ENCODE assay signal across 8 mouse cellular contexts in the genomic region with DNA sequence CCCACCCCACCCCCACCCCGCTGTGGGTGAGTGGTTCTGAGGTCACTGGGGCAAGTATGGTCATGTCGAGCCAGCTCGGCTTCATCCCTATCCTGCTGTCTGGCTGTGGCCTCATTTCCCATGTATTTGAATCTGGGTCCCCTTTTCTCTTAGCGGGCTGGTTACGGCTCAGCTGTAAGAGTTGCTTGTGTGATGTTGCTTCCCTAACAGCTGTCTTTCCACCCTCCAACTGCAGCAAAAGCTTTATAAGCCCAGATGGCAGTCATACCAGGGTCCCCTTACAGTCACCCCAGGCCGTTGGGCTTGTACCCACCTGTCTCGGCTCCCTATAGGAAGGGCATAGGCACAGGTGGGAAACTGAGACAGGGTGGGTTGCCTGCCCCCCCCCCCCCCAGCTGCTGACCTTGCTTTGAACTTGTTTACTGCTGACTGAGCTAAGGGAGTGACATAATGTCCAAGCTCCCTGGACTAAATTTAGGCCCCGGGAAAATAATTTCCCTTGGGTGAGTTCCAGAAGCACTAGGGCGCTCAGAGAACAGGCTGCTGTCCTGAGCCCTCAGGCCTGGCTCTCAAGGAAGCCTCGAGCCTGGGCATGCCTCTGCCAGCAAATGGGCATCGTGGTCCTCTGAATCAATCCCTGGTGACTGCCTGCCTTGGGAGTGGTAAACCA. TPM values are rescaled to one million over a fixed set of nuclear protein-coding genes. Genes with fewer than 3 reads are reported as not detected.
DNase-seq lines count a peak whose midpoint lies in the region; ATAC-seq and TF ChIP-seq lines count a peak whose summit lies in the region.

No protein-coding gene starts in this region.

- H3K9me3 ChIP-seq in E14TG2a.4 (ENCODE audit: low read length): no peaks in the 10 kb centered on the region
- no peaks in the 10 kb centered on the region for H3K9me3 ChIP-seq in forebrain, embryonic 14.5 days (replicated peaks; ENCODE audit: control insufficient read depth, low read length)
- no peaks in the 10 kb centered on the region for H3K9me3 ChIP-seq in neural tube, embryonic 15.5 days (replicated peaks)

- H3K36me3 ChIP-seq in E14TG2a.4 (ENCODE audit: insufficient read depth, low read length): peaks cover 80% of the 10 kb centered on the region
- H3K36me3 ChIP-seq in forebrain, embryonic 14.5 days (ENCODE audit: control insufficient read depth, insufficient read depth, low read length): peaks cover 93% of the 10 kb centered on the region
- H3K36me3 ChIP-seq in neural tube, embryonic 15.5 days: peaks cover 62% of the 10 kb centered on the region

- WGBS in forebrain, embryonic 14.5 days: 88% methylated on average over 11 of the region's 11 CpGs
- 81% methylated on average over 11 of the region's 11 CpGs for WGBS in neural tube, embryonic 15.5 days

- no peak overlapping the region for H3K27ac ChIP-seq in forebrain, embryonic 14.5 days (ENCODE audit: low read depth, low read length)
- H3K27ac ChIP-seq in neural tube, embryonic 15.5 days (replicated peaks): no peak overlapping the region; the same call in 1 of the 2 replicates

- no peak for ATAC-seq in forebrain, embryonic 14.5 days
- no peak for ATAC-seq in CD4-positive, CD25-positive, alpha-beta regulatory T cell, adult 4 months
- ATAC-seq in neural tube, embryonic 15.5 days (ENCODE audit: low FRiP score): no peak

- no peaks in the 10 kb centered on the region for H3K27me3 ChIP-seq in E14TG2a.4 (ENCODE audit: insufficient read depth, low read length)
- H3K27me3 ChIP-seq in forebrain, embryonic 14.5 days (replicated peaks; ENCODE audit: control insufficient read depth, insufficient read depth, low read length): no peaks in the 10 kb centered on the region
- H3K27me3 ChIP-seq in neural tube, embryonic 15.5 days (replicated peaks): no peaks in the 10 kb centered on the region

- peak overlapping the region; percentile 7; the same call in 1 of the 2 replicates for H3K4me3 ChIP-seq in E14TG2a.4 (replicated peaks; ENCODE audit: low read length)
- no peak overlapping the region for H3K4me3 ChIP-seq in forebrain, embryonic 14.5 days (ENCODE audit: low read depth, low read length)
- no peak overlapping the region for H3K4me3 ChIP-seq in neural tube, embryonic 15.5 days (replicated peaks)

- peak; percentile 49 to 75 for DNase-seq in adrenal gland, postnatal 36 days
- peak; percentile 82 to 83 for DNase-seq in heart, adult 9 months (ENCODE audit: low spot score in 2 of 2)
- DNase-seq in kidney, postnatal 14 days: peak; percentile 83
- DNase-seq in forebrain, embryonic 14.5 days (ENCODE audit: low spot score): no peak
- DNase-seq in ovary, adult 18-20 months (ENCODE audit: low spot score): no peak

- H3K4me2 ChIP-seq in forebrain, embryonic 14.5 days (ENCODE audit: low read length): no peak overlapping the region
- no peak overlapping the region for H3K4me2 ChIP-seq in neural tube, embryonic 15.5 days

- no peak overlapping the region for H3K9ac ChIP-seq in forebrain, embryonic 14.5 days (ENCODE audit: low read length)
- H3K9ac ChIP-seq in neural tube, embryonic 15.5 days (replicated peaks): no peak overlapping the region

- H3K4me1 ChIP-seq in E14TG2a.4 (replicated peaks; ENCODE audit: low read depth, low read length): peaks cover 62% of the 10 kb centered on the region
- H3K4me1 ChIP-seq in forebrain, embryonic 14.5 days (ENCODE audit: control insufficient read depth, insufficient read depth, low read length): no peaks in the 10 kb centered on the region
- no peaks in the 10 kb centered on the region for H3K4me1 ChIP-seq in neural tube, embryonic 15.5 days

- no peak for TF ChIP-seq CTCF in E14TG2a.4 (conservative IDR thresholded peaks at IDR 0.05; ENCODE audit: low read length)

RNA-seq across cellular contexts. Expression of gene Bcl7a, which starts 20.8 kb away (rescaled TPM):
- total RNA-seq in adrenal gland, postnatal 36 days (2021): 10 to 100 TPM in 1 of 2 experiments, 1 to 10 TPM in 1; 7.0 to 10.1 TPM
- 71.6 and 78.2 TPM in 2 replicates for polyA plus RNA-seq in forebrain, embryonic 14.5 days (2014; fragmentation: Nextera tagmentation; extraction: Ambion mirVana)
- 1 to 10 TPM; 7.2 to 9.8 TPM for polyA plus RNA-seq in CD4-positive, CD25-positive, alpha-beta regulatory T cell, adult 4 months (2017; shearing (Covaris generic))
- polyA plus RNA-seq in neural tube, embryonic 15.5 days (2015; fragmentation: Nextera tagmentation; extraction: Ambion mirVana): 30.2 and 31.0 TPM in 2 replicates

RNA-seq across cellular contexts. Expression of gene Mlxip, which starts 30.2 kb away (rescaled TPM):
- total RNA-seq in adrenal gland, postnatal 36 days (2021): 10 to 100 TPM; 22.7 to 25.9 TPM
- polyA plus RNA-seq in forebrain, embryonic 14.5 days (2014; fragmentation: Nextera tagmentation; extraction: Ambion mirVana): 11.5 and 15.2 TPM in 2 replicates
- 10 to 100 TPM; 18.9 to 19.9 TPM for polyA plus RNA-seq in CD4-positive, CD25-positive, alpha-beta regulatory T cell, adult 4 months (2017; shearing (Covaris generic))
- 19.3 and 19.4 TPM in 2 replicates for polyA plus RNA-seq in neural tube, embryonic 15.5 days (2015; fragmentation: Nextera tagmentation; extraction: Ambion mirVana)

Comparison
In these comparisons a context has a peak if more than half of its experiments do, and no peak if none do; other contexts are left out.
1. DNase-seq: peak in adrenal gland, postnatal 36 days (2 of 2), heart, adult 9 months (2 of 2) and kidney, postnatal 14 days (single experiment); none in forebrain, embryonic 14.5 days (single experiment) and ovary, adult 18-20 months (single experiment).